Mouse (Mus musculus) MEL (cell line): ENCODE measurements around the gene Hilpda.

Experiments used
- CHD2 ChIP-seq: IDR thresholded peaks from 2 replicates; pipeline ENCODE4 v1.6.1; 2011; ENCODE audit warnings: low read length, improper control_type of control experiment
- CTCF ChIP-seq, 3 experiments: IDR thresholded peaks in 2 of 3; conservative IDR thresholded peaks in 1 of 3; 2 replicates each; pipeline ENCODE4 v1.5.1; 2011 to 2012; ENCODE audit warnings: low read length in 3 of 3, low read depth in 2 of 3, mild to moderate bottlenecking in 2 of 3, improper control_type of control experiment in 1 of 3, inconsistent platforms in 1 of 3, mixed read lengths in 1 of 3, moderate library complexity in 1 of 3; ENCODE audit not compliant: control insufficient read depth in 1 of 3, insufficient read depth in 1 of 3, poor library complexity in 1 of 3, severe bottlenecking in 1 of 3
- GATA1 ChIP-seq: IDR thresholded peaks from 2 replicates; pipeline ENCODE4 v1.6.1; 2011; ENCODE audit warnings: low read depth, low read length, improper control_type of control experiment
- MAX ChIP-seq: IDR thresholded peaks from 2 replicates; pipeline ENCODE4 v1.6.1; 2011; ENCODE audit warnings: low read length, improper control_type of control experiment
- NELFE ChIP-seq: IDR thresholded peaks from 2 replicates; pipeline ENCODE4 v1.6.1; 2011; ENCODE audit warnings: low read depth, low read length, improper control_type of control experiment
- POLR2AphosphoS2 ChIP-seq: IDR thresholded peaks from 2 replicates; pipeline ENCODE4 v1.6.1; 2011; ENCODE audit warnings: low read length, improper control_type of control experiment
- USF1 ChIP-seq: IDR thresholded peaks from 2 replicates; pipeline ENCODE4 v1.6.1; 2014; ENCODE audit warnings: low read depth, mild to moderate bottlenecking, inconsistent platforms, low read length, improper control_type of control experiment, moderate library complexity
- ZMIZ1 ChIP-seq: IDR thresholded peaks from 2 replicates; pipeline ENCODE4 v1.6.1; 2012; ENCODE audit warnings: low read depth, mild to moderate bottlenecking, inconsistent platforms, low read length, improper control_type of control experiment, moderate library complexity

DNA sequence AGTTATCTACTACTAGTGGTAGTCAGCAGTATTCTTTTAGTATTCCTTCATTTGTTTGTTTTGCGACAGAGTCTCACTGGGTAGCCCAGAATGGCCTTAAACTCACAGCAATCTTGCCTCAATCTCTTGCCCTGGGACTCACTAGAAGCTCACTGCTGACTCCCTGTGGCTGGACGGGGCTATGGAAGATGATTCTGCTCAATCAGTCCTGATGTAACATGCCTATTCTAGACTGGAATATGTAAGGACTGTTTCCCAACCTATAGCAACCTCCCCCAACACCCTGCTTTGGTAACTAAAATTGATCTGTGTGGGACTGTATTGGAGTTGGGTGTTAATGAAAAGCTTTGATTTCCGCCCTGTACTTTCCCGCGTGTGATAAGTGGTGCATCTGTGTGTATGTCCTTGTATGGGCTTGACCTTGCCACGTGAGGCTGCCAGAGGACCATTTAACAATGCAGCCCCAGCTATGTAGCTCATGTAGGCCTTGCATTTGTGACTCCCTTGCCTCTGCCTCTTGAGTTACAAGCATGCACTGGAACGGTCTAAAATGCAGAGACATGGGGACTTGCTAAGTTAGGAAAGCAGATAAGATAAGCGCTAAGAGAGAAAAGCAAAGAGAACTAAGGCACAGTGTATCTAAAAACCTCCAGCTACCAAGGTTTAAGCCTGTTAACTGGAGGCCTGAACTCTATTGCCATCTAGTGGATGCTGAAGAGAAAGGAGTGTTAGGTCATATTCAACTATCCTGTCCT, 6.4 kb downstream of the Hilpda start:
- TF ChIP-seq GATA1 (peak; percentile 85), POLR2AphosphoS2 (no peak), USF1 (no peak), MAX (peak; percentile 44; the same call in 1 of the 2 replicates), CTCF (IDR thresholded peaks at IDR 0.05 in 2 of 3, conservative IDR thresholded peaks at IDR 0.05 in 1 of 3; ENCODE audit: control insufficient read depth in 1 of 3, insufficient read depth in 1 of 3, low read depth in 2 of 3, low read length in 3 of 3, poor library complexity in 1 of 3, severe bottlenecking in 1 of 3) (peak; percentile 46 to 81 (median 72)), CHD2 (no peak), ZMIZ1 (no peak), NELFE (no peak)
